Mouse (Mus musculus): ENCODE data around the gene Nkpd1. TPM values are rescaled to one million over a fixed set of nuclear protein-coding genes. Genes with fewer than 3 reads are reported as not detected.

The Nkpd1 gene
- total and polyA plus RNA-seq, 3 experiments, result 0.22 to 0.55 (median 0.53) TPM

- H3K36me3 ChIP-seq (replicated peaks), result peaks cover 91% of the 10 kb centered on the region
- no peak for TF ChIP-seq GATA2 (IDR thresholded peaks at IDR 0.05; ENCODE audit: borderline replicate concordance, low read depth, low read length)
- TF ChIP-seq CTCF (IDR thresholded peaks at IDR 0.05; ENCODE audit: low read depth, low read length), result no peak
- no peak for TF ChIP-seq TAL1 (conservative IDR thresholded peaks at IDR 0.05; ENCODE audit: low read depth, low read length)
- TF ChIP-seq POLR2AphosphoS5 (IDR thresholded peaks at IDR 0.05; ENCODE audit: insufficient replicate concordance, low read depth, low read length), result no peak
- TF ChIP-seq GATA1 (IDR thresholded peaks at IDR 0.05; ENCODE audit: borderline replicate concordance, low read length), result no peak
- peaks cover 18% of the 10 kb centered on the region for H3K4me1 ChIP-seq (ENCODE audit: insufficient read depth, low read depth, low read length)
- no peaks in the 10 kb centered on the region for H3K9me3 ChIP-seq (replicated peaks)
- ATAC-seq (ENCODE audit: extremely low read depth, insufficient number of reproducible peaks, low FRiP score, poor library complexity, severe bottlenecking) (no peak), DNase-seq (ENCODE audit: low spot score) (no peak)
- no peaks in the 10 kb centered on the region for H3K27me3 ChIP-seq (ENCODE audit: insufficient read depth, low read length)
- no peak overlapping the region for H3K4me3 ChIP-seq (ENCODE audit: low read depth, low read length)
Measured at GRCm38 (mm10) chr7:19546007-19546406, 28.4 kb downstream of the Nkpd1 start.

- no peaks in the 10 kb centered on the region for H3K27me3 ChIP-seq (ENCODE audit: insufficient read depth, low read length)
- DNase-seq (ENCODE audit: low spot score) (no peak), ATAC-seq (ENCODE audit: extremely low read depth, insufficient number of reproducible peaks, low FRiP score, poor library complexity, severe bottlenecking) (no peak)
- no peaks in the 10 kb centered on the region for H3K9me3 ChIP-seq (replicated peaks)
- peaks cover 21% of the 10 kb centered on the region for H3K4me1 ChIP-seq (ENCODE audit: insufficient read depth, low read depth, low read length)
- no peak overlapping the region for H3K4me3 ChIP-seq (ENCODE audit: low read depth, low read length)
- peaks cover 91% of the 10 kb centered on the region for H3K36me3 ChIP-seq (replicated peaks)
- TF ChIP-seq CTCF (IDR thresholded peaks at IDR 0.05; ENCODE audit: low read depth, low read length) (no peak), TAL1 (conservative IDR thresholded peaks at IDR 0.05; ENCODE audit: low read depth, low read length) (no peak), GATA1 (IDR thresholded peaks at IDR 0.05; ENCODE audit: borderline replicate concordance, low read length) (no peak), POLR2AphosphoS5 (IDR thresholded peaks at IDR 0.05; ENCODE audit: insufficient replicate concordance, low read depth, low read length) (no peak), GATA2 (IDR thresholded peaks at IDR 0.05; ENCODE audit: borderline replicate concordance, low read depth, low read length) (no peak)
Measured at GRCm38 (mm10) chr7:19547344-19547969, 29.8 kb downstream of the Nkpd1 start.

GRCm38 (mm10) chr7:19549394-19549793 lies 31.8 kb downstream of the Nkpd1 start:
- peaks cover 92% of the 10 kb centered on the region for H3K36me3 ChIP-seq (replicated peaks)
- TF ChIP-seq GATA2 (IDR thresholded peaks at IDR 0.05; ENCODE audit: borderline replicate concordance, low read depth, low read length) (no peak), POLR2AphosphoS5 (IDR thresholded peaks at IDR 0.05; ENCODE audit: insufficient replicate concordance, low read depth, low read length) (no peak), CTCF (IDR thresholded peaks at IDR 0.05; ENCODE audit: low read depth, low read length) (no peak), GATA1 (IDR thresholded peaks at IDR 0.05; ENCODE audit: borderline replicate concordance, low read length) (no peak), TAL1 (conservative IDR thresholded peaks at IDR 0.05; ENCODE audit: low read depth, low read length) (no peak)
- H3K4me3 ChIP-seq (ENCODE audit: low read depth, low read length), result no peak overlapping the region
- ATAC-seq (ENCODE audit: extremely low read depth, insufficient number of reproducible peaks, low FRiP score, poor library complexity, severe bottlenecking) (no peak), DNase-seq (ENCODE audit: low spot score) (no peak)
- H3K9me3 ChIP-seq (replicated peaks), result no peaks in the 10 kb centered on the region
- H3K4me1 ChIP-seq (ENCODE audit: insufficient read depth, low read depth, low read length), result peaks cover 23% of the 10 kb centered on the region
- no peaks in the 10 kb centered on the region for H3K27me3 ChIP-seq (ENCODE audit: insufficient read depth, low read length)

- Histone ChIP-seq H3K4me3 (ENCODE audit: low read depth, low read length) (no peak overlapping the region), H3K27me3 (ENCODE audit: insufficient read depth, low read length) (no peaks in the 10 kb centered on the region), H3K4me1 (ENCODE audit: insufficient read depth, low read depth, low read length) (peaks cover 22% of the 10 kb centered on the region), H3K9me3 (replicated peaks) (no peaks in the 10 kb centered on the region), H3K36me3 (replicated peaks) (peaks cover 97% of the 10 kb centered on the region)
- TF ChIP-seq GATA1 (IDR thresholded peaks at IDR 0.05; ENCODE audit: borderline replicate concordance, low read length) (no peak), GATA2 (IDR thresholded peaks at IDR 0.05; ENCODE audit: borderline replicate concordance, low read depth, low read length) (no peak), CTCF (IDR thresholded peaks at IDR 0.05; ENCODE audit: low read depth, low read length) (no peak)
- ATAC-seq (ENCODE audit: extremely low read depth, insufficient number of reproducible peaks, low FRiP score, poor library complexity, severe bottlenecking) (no peak), DNase-seq (ENCODE audit: low spot score) (no peak)
Measured at GRCm38 (mm10) chr7:19551634-19552033, 34.0 kb downstream of the Nkpd1 start.

- Histone ChIP-seq H3K9me3 (replicated peaks) (no peaks in the 10 kb centered on the region), H3K4me3 (ENCODE audit: low read depth, low read length) (no peak overlapping the region), H3K36me3 (replicated peaks) (peaks cover 97% of the 10 kb centered on the region), H3K4me1 (ENCODE audit: insufficient read depth, low read depth, low read length) (peaks cover 26% of the 10 kb centered on the region), H3K27me3 (ENCODE audit: insufficient read depth, low read length) (no peaks in the 10 kb centered on the region)
- TF ChIP-seq GATA1 (IDR thresholded peaks at IDR 0.05; ENCODE audit: borderline replicate concordance, low read length) (no peak), GATA2 (IDR thresholded peaks at IDR 0.05; ENCODE audit: borderline replicate concordance, low read depth, low read length) (no peak), TAL1 (conservative IDR thresholded peaks at IDR 0.05; ENCODE audit: low read depth, low read length) (no peak), CTCF (IDR thresholded peaks at IDR 0.05; ENCODE audit: low read depth, low read length) (no peak), POLR2AphosphoS5 (IDR thresholded peaks at IDR 0.05; ENCODE audit: insufficient replicate concordance, low read depth, low read length) (no peak)
- ATAC-seq (ENCODE audit: extremely low read depth, insufficient number of reproducible peaks, low FRiP score, poor library complexity, severe bottlenecking) (no peak), DNase-seq (ENCODE audit: low spot score) (no peak)
Measured at GRCm38 (mm10) chr7:19552443-19552842, 34.8 kb downstream of the Nkpd1 start.

DNA sequence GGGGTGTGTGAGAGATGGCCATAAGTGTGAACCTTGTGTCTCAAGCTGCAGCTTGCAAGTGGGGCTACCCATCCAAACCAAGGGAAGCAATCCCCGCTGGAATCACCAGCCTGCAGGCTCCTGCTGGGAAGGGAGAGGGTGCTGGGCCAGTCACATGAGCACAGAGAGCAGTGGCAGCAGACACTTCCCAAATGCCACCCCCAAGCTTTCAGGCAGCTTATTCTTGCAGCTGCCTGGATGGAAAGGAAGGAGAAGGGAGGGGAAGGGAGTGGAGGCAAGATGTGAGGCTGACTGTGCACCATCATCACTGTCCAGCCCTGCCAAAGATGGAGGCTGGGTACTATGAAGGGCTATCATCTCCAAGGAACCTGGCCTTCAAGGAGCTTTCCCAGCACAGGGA lies 36.5 kb downstream of the Nkpd1 start:
- peaks cover 97% of the 10 kb centered on the region for H3K36me3 ChIP-seq (replicated peaks)
- H3K27me3 ChIP-seq (ENCODE audit: insufficient read depth, low read length), result no peaks in the 10 kb centered on the region
- H3K4me1 ChIP-seq (ENCODE audit: insufficient read depth, low read depth, low read length), result peaks cover 38% of the 10 kb centered on the region
- H3K9me3 ChIP-seq (replicated peaks), result no peaks in the 10 kb centered on the region
- ATAC-seq (ENCODE audit: extremely low read depth, insufficient number of reproducible peaks, low FRiP score, poor library complexity, severe bottlenecking), result no peak
- H3K4me3 ChIP-seq (ENCODE audit: low read depth, low read length), result no peak overlapping the region
- DNase-seq (ENCODE audit: low spot score), result no peak
- no peak for TF ChIP-seq GATA2 (IDR thresholded peaks at IDR 0.05; ENCODE audit: borderline replicate concordance, low read depth, low read length)
- TF ChIP-seq GATA1 (IDR thresholded peaks at IDR 0.05; ENCODE audit: borderline replicate concordance, low read length), result no peak
- no peak for TF ChIP-seq CTCF (IDR thresholded peaks at IDR 0.05; ENCODE audit: low read depth, low read length)
- no peak for TF ChIP-seq TAL1 (conservative IDR thresholded peaks at IDR 0.05; ENCODE audit: low read depth, low read length)
- no peak for TF ChIP-seq POLR2AphosphoS5 (IDR thresholded peaks at IDR 0.05; ENCODE audit: insufficient replicate concordance, low read depth, low read length)
